Mouse (Mus musculus) lung, postnatal 0 days (tissue): ENCODE measurements around the gene Grrp1. TPM values are rescaled to one million over a fixed set of nuclear protein-coding genes. Genes with fewer than 3 reads are reported as not detected.
A peak's percentile ranks its signal among the peaks of the same experiment; 100 is the strongest.
"Not testable (repeated sequence)": the region's sequence is repeated elsewhere in the genome, so short reads cannot be mapped to it uniquely, and the experiment has no call there.

ENCODE experiments used
- ATAC-seq: fragments of 200-750 bp; cut with Nextera tagmentation; 2 replicates; pipeline ENCODE4 v1.8.0; 2017; ENCODE audit warnings: moderate library complexity
- DNase-seq: peaks from one replicate; pipeline ENCODE4 v3.0.0-alpha.2; 2016; ENCODE audit warnings: low spot score
- H3K27ac ChIP-seq: fragments of 300-500 bp; sonication (generic); 2 replicates; pipeline ENCODE4 v1.5.1; 2014; ENCODE audit warnings: antibody characterized with exemption, mild to moderate bottlenecking, low read length, mixed read lengths
- H3K27me3 ChIP-seq: fragments of 300-500 bp; sonication (generic); replicated peaks from 2 replicates; pipeline ENCODE4 v1.6.1; 2014; ENCODE audit warnings: low read length, mixed read lengths; ENCODE audit not compliant: insufficient read depth
- H3K36me3 ChIP-seq: fragments of 300-500 bp; sonication (generic); 2 replicates; pipeline ENCODE4 v1.6.1; 2014; ENCODE audit warnings: low read length, mixed read lengths; ENCODE audit not compliant: insufficient read depth
- H3K4me1 ChIP-seq: fragments of 300-500 bp; sonication (generic); 2 replicates; pipeline ENCODE4 v1.6.1; 2014; ENCODE audit warnings: antibody characterized with exemption, low read depth, low read length, mixed read lengths; ENCODE audit not compliant: insufficient read depth
- H3K4me2 ChIP-seq: fragments of 300-500 bp; sonication (generic); replicated peaks from 2 replicates; pipeline ENCODE4 v1.6.1; 2014; ENCODE audit warnings: low read depth, mild to moderate bottlenecking, low read length, moderate library complexity, mixed read lengths
- H3K4me3 ChIP-seq: fragments of 300-500 bp; sonication (generic); 2 replicates; pipeline ENCODE4 v1.5.1; 2014; ENCODE audit warnings: low read depth, low read length
- H3K9ac ChIP-seq: fragments of 300-500 bp; sonication (generic); replicated peaks from 2 replicates; pipeline ENCODE4 v1.6.1; 2014; ENCODE audit warnings: low read depth, mild to moderate bottlenecking
- H3K9me3 ChIP-seq: fragments of 300-500 bp; sonication (generic); 2 replicates; pipeline ENCODE4 v1.6.1; 2016; ENCODE audit warnings: low read length, mixed read lengths
- CTCF ChIP-seq: IDR thresholded peaks from 2 replicates; pipeline ENCODE4 v1.5.1; 2016; ENCODE audit warnings: antibody characterized with exemption, mild to moderate bottlenecking
- EP300 ChIP-seq: IDR thresholded peaks from 2 replicates; pipeline ENCODE4 v1.6.1; 2016; ENCODE audit warnings: antibody characterized with exemption, mild to moderate bottlenecking, control low read depth
- whole genome bisulfite sequencing: fragments of 180-500 bp; shearing (Covaris S2); extraction: QIAGEN DNeasy Blood & Tissue Kit; methylation state at CpG from one replicate; pipeline ENCODE4 v1.1.7; 2014; 5-methylcytosine and 5-hydroxymethylcytosine counted together
- polyA plus RNA-seq: library from polyadenylated mRNA; unstranded; fragments of >200 nt; fragmentation: Nextera tagmentation; extraction: Ambion mirVana; gene quantifications from 2 replicates; pipeline ENCODE4 v1.2.1, GENCODE M21; 2015

The Grrp1 gene
- polyA plus RNA-seq, 1 experiment from 2014 or later: 23.6 TPM

- Histone ChIP-seq H3K4me1 (no peaks in the 10 kb centered on the region), H3K9me3 (no peaks in the 10 kb centered on the region), H3K9ac (no peak overlapping the region), H3K27me3 (no peaks in the 10 kb centered on the region), H3K4me3 (no peak overlapping the region), H3K36me3 (no peaks in the 10 kb centered on the region), H3K4me2 (no peak overlapping the region), H3K27ac (no peak overlapping the region)
- TF ChIP-seq EP300 (no peak), CTCF (no peak)
- 90% methylated on average over 4 of the region's 4 CpGs for WGBS
- DNase-seq (no peak), ATAC-seq (no peak)
Observed at GRCm38 (mm10) chr4:134296523-134296922, 42.6 kb upstream of the Grrp1 start.

- not testable (repeated sequence) for DNase-seq, H3K27ac ChIP-seq, ATAC-seq, H3K4me2 ChIP-seq, H3K9ac ChIP-seq, H3K4me1 ChIP-seq, H3K36me3 ChIP-seq, H3K9me3 ChIP-seq, H3K27me3 ChIP-seq, H3K4me3 ChIP-seq
- TF ChIP-seq CTCF: peak; percentile 6; the same call in 1 of the 2 replicates
- WGBS: 81% methylated on average over 4 of the region's 4 CpGs
Observed at GRCm38 (mm10) chr4:134296096-134296495, 42.2 kb upstream of the Grrp1 start.

- DNase-seq: peak; percentile 12
- Histone ChIP-seq H3K9ac (no peak overlapping the region), H3K4me3 (no peak overlapping the region), H3K27ac (no peak overlapping the region), H3K4me2 (no peak overlapping the region), H3K9me3 (no peaks in the 10 kb centered on the region), H3K27me3 (no peaks in the 10 kb centered on the region), H3K4me1 (peaks cover under 1% of the 10 kb centered on the region; the same call in 1 of the 2 replicates), H3K36me3 (no peaks in the 10 kb centered on the region)
- no peak; the same call in 1 of the 2 replicates for ATAC-seq
- WGBS: 42% methylated on average over 9 of the region's 9 CpGs
- TF ChIP-seq EP300: no peak
- TF ChIP-seq CTCF: no peak
Observed at GRCm38 (mm10) chr4:134293692-134294163, 39.8 kb upstream of the Grrp1 start.

GRCm38 (mm10) chr4:134293061-134293691 lies 39.3 kb upstream of the Grrp1 start:
- no peaks in the 10 kb centered on the region for H3K36me3 ChIP-seq
- H3K27ac ChIP-seq: no peak overlapping the region
- DNase-seq (no peak), ATAC-seq (0 out of 2 replicates have a peak, but pooled peaks have one; percentile 19)
- H3K4me2 ChIP-seq: no peak overlapping the region
- H3K4me3 ChIP-seq: no peak overlapping the region
- H3K9ac ChIP-seq: no peak overlapping the region
- no peaks in the 10 kb centered on the region for H3K27me3 ChIP-seq
- H3K4me1 ChIP-seq: peaks cover 6% of the 10 kb centered on the region; the same call in 1 of the 2 replicates
- H3K9me3 ChIP-seq: no peaks in the 10 kb centered on the region
- TF ChIP-seq EP300 (no peak), CTCF (no peak)
- 60% methylated on average over 18 of the region's 18 CpGs for WGBS

- H3K36me3 ChIP-seq: no peaks in the 10 kb centered on the region
- H3K27ac ChIP-seq: no peak overlapping the region
- WGBS: 19% methylated on average over 7 of the region's 7 CpGs
- no peak for ATAC-seq
- no peak overlapping the region for H3K4me3 ChIP-seq
- no peak overlapping the region for H3K4me2 ChIP-seq
- TF ChIP-seq CTCF (peak; percentile 95), EP300 (no peak)
- peaks cover 9% of the 10 kb centered on the region; the same call in 1 of the 2 replicates for H3K4me1 ChIP-seq
- DNase-seq: peak; percentile 80
- no peak overlapping the region for H3K9ac ChIP-seq
- H3K27me3 ChIP-seq: no peaks in the 10 kb centered on the region
- H3K9me3 ChIP-seq: no peaks in the 10 kb centered on the region
Observed at GRCm38 (mm10) chr4:134292067-134292466, 38.2 kb upstream of the Grrp1 start.

- WGBS: 14% methylated on average over 11 of the region's 11 CpGs
- Histone ChIP-seq H3K9me3 (no peaks in the 10 kb centered on the region), H3K4me1 (peaks cover 9% of the 10 kb centered on the region; the same call in 1 of the 2 replicates), H3K36me3 (no peaks in the 10 kb centered on the region), H3K27me3 (no peaks in the 10 kb centered on the region), H3K27ac (peak overlapping the region; percentile 98; the same call in 1 of the 2 replicates), H3K4me3 (no peak overlapping the region; the same call in 1 of the 2 replicates), H3K4me2 (peak overlapping the region; percentile 94), H3K9ac (peak overlapping the region; percentile 1; the same call in 1 of the 2 replicates)
- ATAC-seq (no peak), DNase-seq (peak; percentile 49)
- no peak for TF ChIP-seq EP300
- TF ChIP-seq CTCF: no peak
Observed at GRCm38 (mm10) chr4:134288397-134289256, 34.7 kb upstream of the Grrp1 start.
